Mouse (Mus musculus) midbrain, postnatal 0 days (tissue): ENCODE measurements around the gene Btbd16. TPM values are rescaled to one million over a fixed set of nuclear protein-coding genes. Genes with fewer than 3 reads are reported as not detected.

Experiments
- ATAC-seq: fragments of 200-750 bp; cut with Nextera tagmentation; 2 replicates; pipeline ENCODE4 v1.8.0; 2017; ENCODE audit warnings: moderate number of reproducible peaks, mild to moderate bottlenecking, moderate TSS enrichment, moderate library complexity; ENCODE audit not compliant: low FRiP score
- DNase-seq: peaks from one replicate; pipeline ENCODE4 v3.0.0-alpha.2; 2015; ENCODE audit warnings: low spot score
- H3K27ac ChIP-seq: fragments of 300-500 bp; sonication (generic); 2 replicates; pipeline ENCODE4 v1.5.1; 2014; ENCODE audit warnings: low read depth, mild to moderate bottlenecking, low read length, mixed read lengths
- H3K27me3 ChIP-seq: fragments of 300-500 bp; sonication (generic); 2 replicates; pipeline ENCODE4 v1.6.1; 2014; ENCODE audit warnings: low read length, control low read depth, mixed read lengths; ENCODE audit not compliant: insufficient read depth
- H3K36me3 ChIP-seq: fragments of 300-500 bp; sonication (generic); 2 replicates; pipeline ENCODE4 v1.6.1; 2014; ENCODE audit warnings: low read length, control low read depth, mixed read lengths; ENCODE audit not compliant: insufficient read depth
- H3K4me1 ChIP-seq: fragments of 300-500 bp; sonication (generic); 2 replicates; pipeline ENCODE4 v1.6.1; 2014; ENCODE audit warnings: mild to moderate bottlenecking, control low read depth, antibody characterized with exemption, low read length, mixed read lengths; ENCODE audit not compliant: insufficient read depth
- H3K4me2 ChIP-seq: fragments of 300-500 bp; sonication (generic); 2 replicates; pipeline ENCODE4 v1.6.1; 2014; ENCODE audit warnings: low read depth, mild to moderate bottlenecking, low read length, mixed read lengths; ENCODE audit not compliant: poor library complexity, severe bottlenecking
- H3K4me3 ChIP-seq: fragments of 300-500 bp; sonication (generic); 2 replicates; pipeline ENCODE4 v1.5.1; 2014; ENCODE audit warnings: low read depth, mild to moderate bottlenecking, low read length, moderate library complexity
- H3K9ac ChIP-seq: fragments of 300-500 bp; sonication (generic); replicated peaks from 2 replicates; pipeline ENCODE4 v1.6.1; 2014; ENCODE audit warnings: mild to moderate bottlenecking, low read length, moderate library complexity, mixed read lengths; ENCODE audit not compliant: poor library complexity, severe bottlenecking
- H3K9me3 ChIP-seq: fragments of 300-500 bp; sonication (generic); 2 replicates; pipeline ENCODE4 v1.6.1; 2016; ENCODE audit warnings: low read length, control low read depth
- CTCF ChIP-seq: IDR thresholded peaks from 2 replicates; pipeline ENCODE4 v1.5.1; 2016; ENCODE audit warnings: antibody characterized with exemption, mild to moderate bottlenecking
- WGBS: fragments of 180-500 bp; shearing (Covaris S2); extraction: QIAGEN DNeasy Blood & Tissue Kit; methylation state at CpG from one replicate; pipeline ENCODE4 v1.1.7; 2014; 5-methylcytosine and 5-hydroxymethylcytosine counted together
- polyA plus RNA-seq: library from polyadenylated mRNA; unstranded; fragments of >200 nt; fragmentation: Nextera tagmentation; extraction: Ambion mirVana; gene quantifications from 2 replicates; pipeline ENCODE4 v1.2.1, GENCODE M21; 2015
- total RNA-seq: library from RNA; depleted of rRNA; stranded (reverse); fragments of >200 nt; gene quantifications from 2 replicates; pipeline ENCODE4 v1.2.3, GENCODE M21; 2014

Btbd16 gene
- total and polyA plus RNA-seq, 2 experiments from 2014 or later = 0.32 TPM; not detected in 1

- Histone ChIP-seq H3K9ac (no peak overlapping the region), H3K4me1 (peaks cover 8% of the 10 kb centered on the region; the same call in 1 of the 2 replicates), H3K27me3 (no peaks in the 10 kb centered on the region), H3K27ac (peak overlapping the region; percentile 48), H3K4me2 (no peak overlapping the region), H3K4me3 (no peak overlapping the region), H3K9me3 (no peaks in the 10 kb centered on the region), H3K36me3 (peaks cover 41% of the 10 kb centered on the region)
- peak; percentile 12; the same call in 1 of the 2 replicates for ATAC-seq
- WGBS = 14% methylated on average over 17 of the region's 17 CpGs
- peak; percentile 66 for DNase-seq
- no peak for TF ChIP-seq CTCF
Measured at GRCm38 (mm10) chr7:130750752-130751490, 22.9 kb upstream of the Btbd16 start.

- DNase-seq (no peak), ATAC-seq (no peak)
- H3K27ac ChIP-seq = no peak overlapping the region
- H3K4me1 ChIP-seq = peaks cover 8% of the 10 kb centered on the region; the same call in 1 of the 2 replicates
- no peak for TF ChIP-seq CTCF
- H3K27me3 ChIP-seq = no peaks in the 10 kb centered on the region
- no peaks in the 10 kb centered on the region for H3K9me3 ChIP-seq
- no peak overlapping the region for H3K4me2 ChIP-seq
- 55% methylated on average over 9 of the region's 9 CpGs for WGBS
- H3K9ac ChIP-seq = no peak overlapping the region
- no peak overlapping the region for H3K4me3 ChIP-seq
- peaks cover 38% of the 10 kb centered on the region for H3K36me3 ChIP-seq
Measured at GRCm38 (mm10) chr7:130751678-130752077, 22.2 kb upstream of the Btbd16 start.

GRCm38 (mm10) chr7:130754790-130755189 is 19.1 kb upstream of the Btbd16 start:
- no peak overlapping the region for H3K4me2 ChIP-seq
- DNase-seq = peak; percentile 80
- H3K36me3 ChIP-seq = peaks cover 44% of the 10 kb centered on the region
- no peak for ATAC-seq
- H3K27me3 ChIP-seq = no peaks in the 10 kb centered on the region
- H3K9ac ChIP-seq = no peak overlapping the region
- H3K9me3 ChIP-seq = no peaks in the 10 kb centered on the region
- WGBS = 98% methylated on average over 2 of the region's 2 CpGs
- TF ChIP-seq CTCF = peak; percentile 68
- peaks cover 7% of the 10 kb centered on the region; the same call in 1 of the 2 replicates for H3K4me1 ChIP-seq
- H3K4me3 ChIP-seq = no peak overlapping the region
- no peak overlapping the region for H3K27ac ChIP-seq

GRCm38 (mm10) chr7:130756343-130756835 is 17.5 kb upstream of the Btbd16 start:
- WGBS = 86% methylated on average over 7 of the region's 7 CpGs
- Histone ChIP-seq H3K4me3 (no peak overlapping the region), H3K9ac (no peak overlapping the region), H3K9me3 (no peaks in the 10 kb centered on the region), H3K27me3 (no peaks in the 10 kb centered on the region), H3K36me3 (peaks cover 55% of the 10 kb centered on the region), H3K4me1 (no peaks in the 10 kb centered on the region), H3K4me2 (no peak overlapping the region), H3K27ac (peak overlapping the region; percentile 2; the same call in 1 of the 2 replicates)
- DNase-seq (no peak), ATAC-seq (no peak)
- TF ChIP-seq CTCF = no peak

GRCm38 (mm10) chr7:130757326-130757865 is 16.5 kb upstream of the Btbd16 start:
- Histone ChIP-seq H3K9me3 (no peaks in the 10 kb centered on the region), H3K36me3 (peaks cover 49% of the 10 kb centered on the region), H3K4me1 (no peaks in the 10 kb centered on the region), H3K4me2 (no peak overlapping the region), H3K4me3 (no peak overlapping the region), H3K27me3 (no peaks in the 10 kb centered on the region), H3K27ac (no peak overlapping the region), H3K9ac (no peak overlapping the region)
- TF ChIP-seq CTCF = no peak
- ATAC-seq (no peak), DNase-seq (no peak)
- 91% methylated on average over 11 of the region's 11 CpGs for WGBS
